Mouse (Mus musculus) layer of hippocampus, adult 6 months (tissue): ENCODE results near the gene Heyl. TPM values are rescaled to one million over a fixed set of nuclear protein-coding genes. Genes with fewer than 3 reads are reported as not detected.

Experiments
- long read RNA-seq, 2 experiments: library from polyadenylated mRNA; unstranded; transcript quantifications; one replicate each; pipeline ENCODE4 v2.0.0; 2019 to 2020
- polyA plus RNA-seq: library from polyadenylated mRNA; unstranded; fragments of <200 nt; fragmentation: Nextera tagmentation; gene quantifications from 2 replicates; pipeline ENCODE4 v1.2.3, GENCODE M21; 2021

Heyl gene
- polyA plus RNA-seq, result 1.1 and 2.9 TPM in 2 replicates
- long read RNA-seq, experiment 1, result 0 reads
- long read RNA-seq, experiment 2, full-length matches to known transcripts, result 16 of 17 reads
- long read RNA-seq, experiment 2, partial matches to known transcripts, result 0 of 17 reads
- long read RNA-seq, experiment 2, other reads (novel, unspliced or antisense), result 1 of 17 reads

GRCm38 (mm10) chr4:123233492-123234084 is at the start of gene Heyl:
Gene Heyl (plus strand): TSS chr4:123233556.

GRCm38 (mm10) chr4:123201186-123202093 is 31.9 kb upstream of the Heyl start, which contains the start of gene Nt5c1a:
Gene Nt5c1a (plus strand): TSS chr4:123201504.

GRCm38 (mm10) chr4:123261721-123262401 is 28.5 kb downstream of the Heyl start, which contains the start of gene Pabpc4:
Gene Pabpc4 (plus strand): TSS chr4:123262351.

Other genes with a start within 250 kb of the Heyl start
- 6.2 and 7.2 TPM in 2 replicates for gene Mycl, start 237.9 kb upstream of the Heyl start, polyA plus RNA-seq
- 5.4 and 6.7 TPM in 2 replicates for gene Trit1, start 217.0 kb upstream of the Heyl start, polyA plus RNA-seq
- gene Bmp8b, start 128.4 kb upstream of the Heyl start, polyA plus RNA-seq, result 0.04 TPM in 1 of 2 replicates, not detected in the other
- gene Oxct2b, start 117.3 kb upstream of the Heyl start, polyA plus RNA-seq, result 0.26 and 0.29 TPM in 2 replicates
- 41.2 and 44.0 TPM in 2 replicates for gene Ppie, start 93.6 kb upstream of the Heyl start, polyA plus RNA-seq
- 354 and 400 TPM in 2 replicates for gene Hpcal4, start 50.3 kb upstream of the Heyl start, polyA plus RNA-seq
- gene Nt5c1a, start 32.1 kb upstream of the Heyl start, polyA plus RNA-seq, result 12.6 and 16.2 TPM in 2 replicates
- gene Pabpc4, start 28.8 kb downstream of the Heyl start, polyA plus RNA-seq, result 7.3 and 7.6 TPM in 2 replicates
- not detected in 2 replicates for gene Oxct2a, start 90.1 kb downstream of the Heyl start, polyA plus RNA-seq
- gene Bmp8a, start 109.7 kb downstream of the Heyl start, polyA plus RNA-seq, result not detected in 2 replicates